22 mouse cellular contexts compared by ENCODE assay signal in genomic region chr4:85764015-85764450, GRCm38 (mm10).
DNase-seq lines count a peak whose midpoint lies in the region; ATAC-seq and TF ChIP-seq lines count a peak whose summit lies in the region.
"Had no signal": no experiment of that assay in that cellular context is flagged by ENCODE, and none has a peak within 500 bp of the region (broad histone marks: within the 10 kb centered on the region; RNA-seq: fewer than 3 reads in every experiment).

No protein-coding gene starts in this region.

- peak overlapping the region; percentile 26; the same call in 1 of the 2 replicates for H3K4me2 ChIP-seq in heart, embryonic 16.5 days (ENCODE audit: low read depth, low read length)
- H3K4me2 ChIP-seq in midbrain, embryonic 13.5 days (replicated peaks) = no peak overlapping the region
- no peak overlapping the region for H3K4me2 ChIP-seq in midbrain, embryonic 16.5 days (ENCODE audit: low read length)
- H3K4me2 ChIP-seq: heart, embryonic 15.5 days; hindbrain, embryonic 12.5 days; intestine, embryonic 15.5 days; limb, embryonic 12.5 days; liver, embryonic 15.5 days; lung, embryonic 15.5 days had no signal

- no peak overlapping the region for H3K9ac ChIP-seq in heart, embryonic 16.5 days (ENCODE audit: low read length)
- H3K9ac ChIP-seq in midbrain, embryonic 13.5 days (replicated peaks) = no peak overlapping the region
- no peak overlapping the region for H3K9ac ChIP-seq in midbrain, embryonic 16.5 days (ENCODE audit: low read depth, low read length)
- H3K9ac ChIP-seq: heart, embryonic 15.5 days; hindbrain, embryonic 12.5 days; intestine, embryonic 15.5 days; limb, embryonic 12.5 days; liver, embryonic 15.5 days; lung, embryonic 15.5 days had no signal

- WGBS in heart, embryonic 16.5 days = 29% methylated on average over 14 of the region's 14 CpGs
- 88% methylated on average over 14 of the region's 14 CpGs for WGBS in midbrain, embryonic 13.5 days
- 82% methylated on average over 14 of the region's 14 CpGs for WGBS in midbrain, embryonic 16.5 days

- TF ChIP-seq CTCF in layer of hippocampus, adult 2 months (conservative IDR thresholded peaks at IDR 0.05) = no peak

- no peak overlapping the region for H3K27ac ChIP-seq in heart, embryonic 16.5 days (ENCODE audit: low read length)
- H3K27ac ChIP-seq in layer of hippocampus, adult 2 months = 0 out of 2 replicates have a peak overlapping the region, but pooled peaks have one; percentile 36
- H3K27ac ChIP-seq in midbrain, embryonic 13.5 days = no peak overlapping the region
- H3K27ac ChIP-seq in midbrain, embryonic 16.5 days (ENCODE audit: low read length) = no peak overlapping the region
- H3K27ac ChIP-seq: heart, adult 2 months; heart, embryonic 15.5 days; hindbrain, embryonic 12.5 days; hindbrain, postnatal 0 days; intestine, embryonic 15.5 days; liver, embryonic 15.5 days; lung, embryonic 15.5 days; macrophage had no signal

- H3K36me3 ChIP-seq in heart, embryonic 16.5 days (ENCODE audit: control insufficient read depth, insufficient read depth) = no peaks in the 10 kb centered on the region
- H3K36me3 ChIP-seq in midbrain, embryonic 13.5 days = no peaks in the 10 kb centered on the region
- H3K36me3 ChIP-seq in midbrain, embryonic 16.5 days (ENCODE audit: control insufficient read depth, insufficient read depth, low read length) = no peaks in the 10 kb centered on the region
- H3K36me3 ChIP-seq: G1E; heart, embryonic 15.5 days; hindbrain, embryonic 12.5 days; intestine, embryonic 15.5 days; limb, embryonic 12.5 days; liver, embryonic 15.5 days; lung, embryonic 15.5 days had no signal

- H3K4me3 ChIP-seq in heart, embryonic 16.5 days (ENCODE audit: low read length) = no peak overlapping the region
- no peak overlapping the region for H3K4me3 ChIP-seq in layer of hippocampus, adult 2 months
- H3K4me3 ChIP-seq in midbrain, embryonic 13.5 days (replicated peaks) = no peak overlapping the region
- H3K4me3 ChIP-seq in midbrain, embryonic 16.5 days (ENCODE audit: low read depth, low read length) = no peak overlapping the region
- H3K4me3 ChIP-seq: heart, adult 2 months; heart, embryonic 15.5 days; hindbrain, embryonic 12.5 days; intestine, embryonic 15.5 days; limb, embryonic 12.5 days; liver, embryonic 15.5 days; lung, embryonic 15.5 days had no signal

- no peaks in the 10 kb centered on the region for H3K27me3 ChIP-seq in heart, embryonic 16.5 days (ENCODE audit: control insufficient read depth, insufficient read depth, low read length)
- H3K27me3 ChIP-seq in midbrain, embryonic 13.5 days = peaks cover 47% of the 10 kb centered on the region
- H3K27me3 ChIP-seq in midbrain, embryonic 16.5 days (ENCODE audit: control insufficient read depth, insufficient read depth, low read depth, low read length) = no peaks in the 10 kb centered on the region; the same call in 1 of the 2 replicates
- H3K27me3 ChIP-seq: heart, embryonic 15.5 days; intestine, embryonic 15.5 days; limb, embryonic 12.5 days; liver, embryonic 15.5 days; lung, embryonic 15.5 days had no signal

- H3K4me1 ChIP-seq in heart, embryonic 16.5 days (ENCODE audit: control insufficient read depth, insufficient read depth, low read length) = peaks cover 8% of the 10 kb centered on the region
- peaks cover 22% of the 10 kb centered on the region for H3K4me1 ChIP-seq in midbrain, embryonic 13.5 days (replicated peaks)
- H3K4me1 ChIP-seq in midbrain, embryonic 16.5 days (ENCODE audit: control insufficient read depth, insufficient read depth, low read length) = peaks cover 6% of the 10 kb centered on the region; the same call in 1 of the 2 replicates
- H3K4me1 ChIP-seq: intestine, embryonic 15.5 days; liver, embryonic 15.5 days had no signal

- DNase-seq in cerebellum, postnatal 25 days = peak; percentile 16 to 20
- no peak for DNase-seq in cerebellum, adult 9-11 months
- DNase-seq in heart, postnatal 4 days = no peak
- DNase-seq in layer of hippocampus, adult 2 months (ENCODE audit: low spot score in 2 of 2) = no peak
- DNase-seq in layer of hippocampus, postnatal 36 days = no peak
- DNase-seq: adrenal gland, adult 8-10 months; cerebellum, adult 11 months; heart, adult 2 months; thymus, adult 2 months; thymus, postnatal 36 days had no signal

- peak; percentile 45; the same call in 1 of the 2 replicates for ATAC-seq in heart, embryonic 16.5 days (replicated peaks; ENCODE audit: extremely low read depth, insufficient read depth, low FRiP score)
- ATAC-seq in midbrain, embryonic 13.5 days = 0 out of 2 replicates have a peak, but pooled peaks have one; percentile 11
- no peak for ATAC-seq in midbrain, embryonic 16.5 days
- ATAC-seq: hindbrain, postnatal 0 days; intestine, embryonic 15.5 days had no signal

- H3K9me3 ChIP-seq in heart, embryonic 16.5 days (replicated peaks; ENCODE audit: control insufficient read depth, low read length) = no peaks in the 10 kb centered on the region
- H3K9me3 ChIP-seq in midbrain, embryonic 13.5 days = no peaks in the 10 kb centered on the region
- no peaks in the 10 kb centered on the region for H3K9me3 ChIP-seq in midbrain, embryonic 16.5 days (replicated peaks; ENCODE audit: control insufficient read depth, low read length, poor library complexity, severe bottlenecking)
- H3K9me3 ChIP-seq: G1E; heart, embryonic 15.5 days; hindbrain, embryonic 12.5 days; intestine, embryonic 15.5 days; limb, embryonic 12.5 days; liver, embryonic 15.5 days; lung, embryonic 15.5 days had no signal

Comparison
In these comparisons a context has a peak if more than half of its experiments do, and no peak if none do; other contexts are left out.
1. DNase-seq: peak in cerebellum, postnatal 25 days (2 of 2); none in cerebellum, adult 9-11 months (single experiment), heart, postnatal 4 days (single experiment), layer of hippocampus, adult 2 months (0 of 2) and layer of hippocampus, postnatal 36 days (0 of 2).